Mouse (Mus musculus): ENCODE data around the gene Pih1d3. TPM values are rescaled to one million over a fixed set of nuclear protein-coding genes. Genes with fewer than 3 reads are reported as not detected.

Pih1d3 gene
- polyA plus RNA-seq, 1 experiment from 2014 or later = not detected

DNA sequence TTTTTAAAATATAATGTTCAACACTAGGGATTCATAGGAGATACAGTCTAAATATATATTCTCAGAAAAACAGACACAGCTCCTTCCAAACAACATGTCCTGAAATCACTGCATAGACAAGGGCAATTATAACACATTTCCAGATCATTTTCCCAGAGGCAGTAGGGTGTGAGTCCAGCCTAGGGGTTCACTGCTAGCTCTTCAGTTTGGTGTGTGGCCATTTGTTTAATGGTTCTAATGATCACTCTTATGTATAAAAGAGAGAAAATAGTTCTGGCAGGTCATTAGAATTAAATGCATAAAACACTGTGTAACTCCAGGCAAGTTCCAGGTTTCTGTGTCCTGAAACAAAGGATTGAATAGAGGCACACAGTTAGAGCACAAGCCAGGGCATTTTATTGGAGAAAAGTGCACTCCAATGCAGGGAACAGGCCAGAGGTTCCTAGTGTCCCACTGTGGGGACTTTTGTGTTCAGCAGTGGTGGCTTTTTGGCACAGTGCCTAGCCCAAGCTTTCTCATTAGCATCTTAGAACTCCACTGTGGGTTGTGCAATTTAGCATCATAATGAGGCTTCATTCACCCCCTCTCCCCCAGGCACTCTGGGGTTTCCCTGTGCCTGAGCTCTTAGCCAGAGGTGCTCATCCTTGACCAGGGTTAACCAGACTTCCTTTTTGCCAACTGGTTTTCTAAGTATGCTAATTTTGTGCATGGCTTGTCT is 10.8 kb downstream of the Pih1d3 start:
- no peak overlapping the region for H3K9ac ChIP-seq (ENCODE audit: low read depth, low read length)
- no peak overlapping the region for H3K4me2 ChIP-seq (replicated peaks; ENCODE audit: low read depth)
- ATAC-seq = no peak

GRCm38 (mm10) chr1:31260218-31260923 is 37.7 kb downstream of the Pih1d3 start:
- H3K4me1 ChIP-seq (replicated peaks; ENCODE audit: control insufficient read depth, insufficient read depth, low read length) = no peaks in the 10 kb centered on the region
- H3K4me3 ChIP-seq (ENCODE audit: low read depth, low read length) = no peak overlapping the region
- TF ChIP-seq CTCF (IDR thresholded peaks at IDR 0.05; ENCODE audit: low read depth) = no peak
- H3K27ac ChIP-seq (ENCODE audit: low read depth, low read length) = no peak overlapping the region
- H3K9ac ChIP-seq (ENCODE audit: low read depth, low read length) = no peak overlapping the region
- no peaks in the 10 kb centered on the region for H3K36me3 ChIP-seq (ENCODE audit: control insufficient read depth, insufficient read depth)
- no peaks in the 10 kb centered on the region for H3K9me3 ChIP-seq (ENCODE audit: control insufficient read depth)
- H3K4me2 ChIP-seq (replicated peaks; ENCODE audit: low read depth) = no peak overlapping the region
- H3K27me3 ChIP-seq (replicated peaks; ENCODE audit: control insufficient read depth, insufficient read depth, low read length) = no peaks in the 10 kb centered on the region
- 55% methylated on average over 10 of the region's 10 CpGs for WGBS
- ATAC-seq = no peak

More for the DNA sequence above, 10.8 kb downstream of the Pih1d3 start:
- Histone ChIP-seq H3K4me3 (ENCODE audit: low read depth, low read length) (no peak overlapping the region), H3K27ac (ENCODE audit: low read depth, low read length) (no peak overlapping the region), H3K36me3 (ENCODE audit: control insufficient read depth, insufficient read depth) (no peaks in the 10 kb centered on the region), H3K4me1 (replicated peaks; ENCODE audit: control insufficient read depth, insufficient read depth, low read length) (no peaks in the 10 kb centered on the region), H3K9me3 (ENCODE audit: control insufficient read depth) (no peaks in the 10 kb centered on the region), H3K27me3 (replicated peaks; ENCODE audit: control insufficient read depth, insufficient read depth, low read length) (no peaks in the 10 kb centered on the region)
- TF ChIP-seq CTCF (IDR thresholded peaks at IDR 0.05; ENCODE audit: low read depth) = no peak

Other genes starting within 250 kb of the Pih1d3 start
- gene AC153137.1, start 244.9 kb upstream of the Pih1d3 start, polyA plus RNA-seq (2015; fragmentation: Nextera tagmentation; extraction: Ambion mirVana) = 0.29 TPM in 1 of 2 replicates, not detected in the other
- not detected in 2 replicates for gene Lgsn, start 46.4 kb upstream of the Pih1d3 start, polyA plus RNA-seq (2015; fragmentation: Nextera tagmentation; extraction: Ambion mirVana)
- 0.16 TPM in 1 of 2 replicates, not detected in the other for gene 4931428L18Rik, start 154 bp upstream of the Pih1d3 start, polyA plus RNA-seq (2015; fragmentation: Nextera tagmentation; extraction: Ambion mirVana)

Data from intestine, postnatal 0 days (tissue).